Mouse (Mus musculus): Measurements from ENCODE around the gene Ptgs1. TPM values are rescaled to one million over a fixed set of nuclear protein-coding genes. Genes with fewer than 3 reads are reported as not detected.
A peak's percentile ranks its signal among the peaks of the same experiment; 100 is the strongest.

Gene Ptgs1
- polyA plus RNA-seq, 1 experiment, result 9.3 TPM

- no peak for TF ChIP-seq CTCF (IDR thresholded peaks at IDR 0.05; ENCODE audit: borderline replicate concordance, insufficient read depth, low read depth, low read length)
- TF ChIP-seq POLR2A (IDR thresholded peaks at IDR 0.05; ENCODE audit: borderline replicate concordance, insufficient read depth, low read length), result no peak
- 53% methylated on average over 4 of the region's 4 CpGs for WGBS
- H3K27ac ChIP-seq (ENCODE audit: insufficient read depth, low read length), result no peak overlapping the region
- H3K27me3 ChIP-seq (ENCODE audit: control insufficient read depth, insufficient read depth, low read length), result no peaks in the 10 kb centered on the region; the same call in 1 of the 2 replicates
- no peak for DNase-seq
- no peak overlapping the region for H3K4me3 ChIP-seq (replicated peaks; ENCODE audit: insufficient read depth, low read depth, low read length)
- H3K4me1 ChIP-seq (ENCODE audit: control insufficient read depth, insufficient read depth, low read length), result no peaks in the 10 kb centered on the region
Measured at GRCm38 (mm10) chr2:36259382-36259781, 29.2 kb downstream of the Ptgs1 start.

GRCm38 (mm10) chr2:36259798-36260540 lies 29.7 kb downstream of the Ptgs1 start:
- 88% methylated on average over 6 of the region's 6 CpGs for WGBS
- H3K4me3 ChIP-seq (replicated peaks; ENCODE audit: insufficient read depth, low read depth, low read length), result no peak overlapping the region
- no peak overlapping the region for H3K27ac ChIP-seq (ENCODE audit: insufficient read depth, low read length)
- no peaks in the 10 kb centered on the region for H3K27me3 ChIP-seq (ENCODE audit: control insufficient read depth, insufficient read depth, low read length)
- no peak for DNase-seq
- no peaks in the 10 kb centered on the region for H3K4me1 ChIP-seq (ENCODE audit: control insufficient read depth, insufficient read depth, low read length)
- TF ChIP-seq CTCF (IDR thresholded peaks at IDR 0.05; ENCODE audit: borderline replicate concordance, insufficient read depth, low read depth, low read length) (no peak), POLR2A (IDR thresholded peaks at IDR 0.05; ENCODE audit: borderline replicate concordance, insufficient read depth, low read length) (no peak)

- 69% methylated on average over 4 of the region's 4 CpGs for WGBS
- Histone ChIP-seq H3K27ac (ENCODE audit: insufficient read depth, low read length) (no peak overlapping the region), H3K27me3 (ENCODE audit: control insufficient read depth, insufficient read depth, low read length) (no peaks in the 10 kb centered on the region), H3K4me1 (ENCODE audit: control insufficient read depth, insufficient read depth, low read length) (no peaks in the 10 kb centered on the region), H3K4me3 (replicated peaks; ENCODE audit: insufficient read depth, low read depth, low read length) (no peak overlapping the region)
- TF ChIP-seq POLR2A (IDR thresholded peaks at IDR 0.05; ENCODE audit: borderline replicate concordance, insufficient read depth, low read length), result no peak
- TF ChIP-seq CTCF (IDR thresholded peaks at IDR 0.05; ENCODE audit: borderline replicate concordance, insufficient read depth, low read depth, low read length), result no peak
- DNase-seq, result no peak
Measured at GRCm38 (mm10) chr2:36262025-36262424, 31.8 kb downstream of the Ptgs1 start.

- 42% methylated on average over 3 of the region's 3 CpGs for WGBS
- H3K4me1 ChIP-seq (ENCODE audit: control insufficient read depth, insufficient read depth, low read length), result no peaks in the 10 kb centered on the region
- H3K27ac ChIP-seq (ENCODE audit: insufficient read depth, low read length), result no peak overlapping the region
- TF ChIP-seq CTCF (IDR thresholded peaks at IDR 0.05; ENCODE audit: borderline replicate concordance, insufficient read depth, low read depth, low read length) (no peak), POLR2A (IDR thresholded peaks at IDR 0.05; ENCODE audit: borderline replicate concordance, insufficient read depth, low read length) (no peak)
- no peak overlapping the region for H3K4me3 ChIP-seq (replicated peaks; ENCODE audit: insufficient read depth, low read depth, low read length)
- H3K27me3 ChIP-seq (ENCODE audit: control insufficient read depth, insufficient read depth, low read length), result no peaks in the 10 kb centered on the region
- DNase-seq, result no peak
Measured at GRCm38 (mm10) chr2:36269458-36269857, 39.2 kb downstream of the Ptgs1 start.

GRCm38 (mm10) chr2:36270186-36270585 lies 40.0 kb downstream of the Ptgs1 start:
- Histone ChIP-seq H3K27me3 (ENCODE audit: control insufficient read depth, insufficient read depth, low read length) (no peaks in the 10 kb centered on the region), H3K4me3 (replicated peaks; ENCODE audit: insufficient read depth, low read depth, low read length) (no peak overlapping the region), H3K27ac (ENCODE audit: insufficient read depth, low read length) (no peak overlapping the region), H3K4me1 (ENCODE audit: control insufficient read depth, insufficient read depth, low read length) (no peaks in the 10 kb centered on the region)
- no peak for TF ChIP-seq CTCF (IDR thresholded peaks at IDR 0.05; ENCODE audit: borderline replicate concordance, insufficient read depth, low read depth, low read length)
- no peak for TF ChIP-seq POLR2A (IDR thresholded peaks at IDR 0.05; ENCODE audit: borderline replicate concordance, insufficient read depth, low read length)
- no peak for DNase-seq
- 20% methylated on average over 2 of the region's 2 CpGs for WGBS

GRCm38 (mm10) chr2:36271085-36271484 lies 40.9 kb downstream of the Ptgs1 start:
- Histone ChIP-seq H3K27ac (ENCODE audit: insufficient read depth, low read length) (no peak overlapping the region), H3K27me3 (ENCODE audit: control insufficient read depth, insufficient read depth, low read length) (no peaks in the 10 kb centered on the region), H3K4me1 (ENCODE audit: control insufficient read depth, insufficient read depth, low read length) (no peaks in the 10 kb centered on the region), H3K4me3 (replicated peaks; ENCODE audit: insufficient read depth, low read depth, low read length) (no peak overlapping the region)
- TF ChIP-seq CTCF (IDR thresholded peaks at IDR 0.05; ENCODE audit: borderline replicate concordance, insufficient read depth, low read depth, low read length) (no peak), POLR2A (IDR thresholded peaks at IDR 0.05; ENCODE audit: borderline replicate concordance, insufficient read depth, low read length) (no peak)
- DNase-seq, result no peak
- 86% methylated on average over 4 of the region's 4 CpGs for WGBS

- Histone ChIP-seq H3K27ac (ENCODE audit: insufficient read depth, low read length) (no peak overlapping the region), H3K4me3 (replicated peaks; ENCODE audit: insufficient read depth, low read depth, low read length) (no peak overlapping the region), H3K4me1 (ENCODE audit: control insufficient read depth, insufficient read depth, low read length) (no peaks in the 10 kb centered on the region), H3K27me3 (ENCODE audit: control insufficient read depth, insufficient read depth, low read length) (no peaks in the 10 kb centered on the region)
- TF ChIP-seq CTCF (IDR thresholded peaks at IDR 0.05; ENCODE audit: borderline replicate concordance, insufficient read depth, low read depth, low read length) (no peak), POLR2A (IDR thresholded peaks at IDR 0.05; ENCODE audit: borderline replicate concordance, insufficient read depth, low read length) (no peak)
- no peak for DNase-seq
- 82% methylated on average over 6 of the region's 6 CpGs for WGBS
Measured at GRCm38 (mm10) chr2:36272288-36272950, 42.2 kb downstream of the Ptgs1 start.

- 21% methylated on average over 4 of the region's 4 CpGs for WGBS
Measured at GRCm38 (mm10) chr2:36276454-36276853, 46.2 kb downstream of the Ptgs1 start.

More at GRCm38 (mm10) chr2:36276454-36276853, 46.2 kb downstream of the Ptgs1 start:
- H3K27me3 ChIP-seq (ENCODE audit: control insufficient read depth, insufficient read depth, low read length), result no peaks in the 10 kb centered on the region
- H3K4me3 ChIP-seq (replicated peaks; ENCODE audit: insufficient read depth, low read depth, low read length), result no peak overlapping the region
- H3K4me1 ChIP-seq (ENCODE audit: control insufficient read depth, insufficient read depth, low read length), result no peaks in the 10 kb centered on the region
- TF ChIP-seq POLR2A (IDR thresholded peaks at IDR 0.05; ENCODE audit: borderline replicate concordance, insufficient read depth, low read length) (no peak), CTCF (IDR thresholded peaks at IDR 0.05; ENCODE audit: borderline replicate concordance, insufficient read depth, low read depth, low read length) (peak; percentile 58; the same call in 1 of the 2 replicates)
- H3K27ac ChIP-seq (ENCODE audit: insufficient read depth, low read length), result no peak overlapping the region
- peak; percentile 40 to 45 for DNase-seq
